Mouse (Mus musculus) layer of hippocampus, postnatal 10 days (tissue): ENCODE measurements around the gene Otof. TPM values are rescaled to one million over a fixed set of nuclear protein-coding genes. Genes with fewer than 3 reads are reported as not detected.

Source experiments
- DNase-seq, 2 experiments: peaks; one replicate each; pipeline ENCODE4 v3.0.0; 2021; ENCODE audit warnings: low spot score in 2 of 2
- total RNA-seq, 2 experiments: library from RNA; stranded (reverse); gene quantifications; 2 replicates each; pipeline ENCODE4 v1.2.3; 2021

Gene Otof
- total RNA-seq, 2 experiments from 2014 or later: 7.0 to 7.3 TPM

GRCm38 (mm10) chr5:30342601-30343015 is 119.1 kb downstream of the Otof start:
- no peak for DNase-seq

- DNase-seq: no peak
These were observed 119.9 kb downstream of the Otof start for GRCm38 (mm10) chr5:30341601-30342365.

GRCm38 (mm10) chr5:30340815-30341214 is 120.9 kb downstream of the Otof start:
- no peak for DNase-seq

Other genes with a start within 250 kb of the Otof start
- 10 to 100 TPM; 59.5 to 61.1 TPM for gene Selenoi, start 229.4 kb downstream of the Otof start, total RNA-seq
- 10 to 100 TPM; 16.3 to 16.5 TPM for gene Drc1, start 180.5 kb downstream of the Otof start, total RNA-seq
- 1 to 10 TPM in 1 of 2 experiments, not detected in 1; 1.3 TPM for gene 1700001C02Rik, start 4.1 kb upstream of the Otof start, total RNA-seq
- gene Cib4, start 83.9 kb upstream of the Otof start, total RNA-seq: not detected
- gene Kcnk3, start 126.2 kb upstream of the Otof start, total RNA-seq: 10 to 100 TPM; 10.3 to 11.6 TPM
- 10 to 100 TPM; 29.0 TPM for gene Slc35f6, start 186.0 kb upstream of the Otof start, total RNA-seq
- 10 to 100 TPM in 1 of 2 experiments, 1 to 10 TPM in 1; 9.3 to 10.4 TPM for gene Cenpa, start 204.8 kb upstream of the Otof start, total RNA-seq
- 100 to 1,000 TPM; 321 to 327 TPM for gene Dpysl5, start 249.6 kb upstream of the Otof start, total RNA-seq